Mouse (Mus musculus) adrenal gland, postnatal 25 days (tissue): Measurements from ENCODE around the gene Rpl23a. TPM values are rescaled to one million over a fixed set of nuclear protein-coding genes. Genes with fewer than 3 reads are reported as not detected.
"Not testable (repeated sequence)": the region's sequence is repeated elsewhere in the genome, so short reads cannot be mapped to it uniquely, and the experiment has no call there.

ENCODE experiments used
- DNase-seq: peaks from one replicate; pipeline ENCODE4 v3.0.0; 2021; ENCODE audit warnings: mixed read lengths
- total RNA-seq: library from RNA; stranded (reverse); gene quantifications from 2 replicates; pipeline ENCODE4 v1.2.3, GENCODE M21; 2021

The Rpl23a gene
- total RNA-seq, 1 experiment from 2014 or later = 1,910 TPM

GRCm38 (mm10) chr11:78184702-78185101 lies 1.3 kb upstream of the Rpl23a start:
- not testable (repeated sequence) for DNase-seq

GRCm38 (mm10) chr11:78183884-78184514 lies 615 bp upstream of the Rpl23a start:
- no peak for DNase-seq

GRCm38 (mm10) chr11:78182450-78182849 lies 934 bp downstream of the Rpl23a start:
- no peak for DNase-seq

GRCm38 (mm10) chr11:78181830-78182357 lies 1.5 kb downstream of the Rpl23a start:
- DNase-seq = no peak

- no peak for DNase-seq
These were observed 3.2 kb downstream of the Rpl23a start for GRCm38 (mm10) chr11:78180081-78180761.

GRCm38 (mm10) chr11:78179438-78179999 lies 3.9 kb downstream of the Rpl23a start:
- DNase-seq = no peak

GRCm38 (mm10) chr11:78178859-78179437 lies 4.4 kb downstream of the Rpl23a start:
- peak; percentile 65 for DNase-seq

- DNase-seq = peak; percentile 93
These were observed 5.2 kb downstream of the Rpl23a start for GRCm38 (mm10) chr11:78177903-78178858.

GRCm38 (mm10) chr11:78177437-78177836 lies 5.9 kb downstream of the Rpl23a start:
- DNase-seq = no peak

GRCm38 (mm10) chr11:78176905-78177331 lies 6.5 kb downstream of the Rpl23a start:
- DNase-seq = no peak

- DNase-seq = peak; percentile 91
These were observed 7.0 kb downstream of the Rpl23a start, which contains the start of the genes Nek8 and Tlcd1 for GRCm38 (mm10) chr11:78176402-78176862. TSS of gene Nek8 (minus strand) at chr11:78176675. TSS of gene Tlcd1 (plus strand) at chr11:78176711.

- DNase-seq = no peak
These were observed 7.5 kb downstream of the Rpl23a start for GRCm38 (mm10) chr11:78175771-78176401.

- no peak for DNase-seq
These were observed 8.9 kb downstream of the Rpl23a start for GRCm38 (mm10) chr11:78174506-78174905.

GRCm38 (mm10) chr11:78172748-78173383 lies 10.5 kb downstream of the Rpl23a start:
- no peak for DNase-seq

GRCm38 (mm10) chr11:78172034-78172747 lies 11.2 kb downstream of the Rpl23a start:
- no peak for DNase-seq

GRCm38 (mm10) chr11:78171328-78171727 lies 12.1 kb downstream of the Rpl23a start:
- no peak for DNase-seq

- no peak for DNase-seq
These were observed 13.1 kb downstream of the Rpl23a start for GRCm38 (mm10) chr11:78170306-78170705.

GRCm38 (mm10) chr11:78168541-78169468 lies 14.6 kb downstream of the Rpl23a start:
- no peak for DNase-seq
